Mouse (Mus musculus) liver, embryonic 11.5 days (tissue): ENCODE data around the gene Pqlc3. TPM values are rescaled to one million over a fixed set of nuclear protein-coding genes. Genes with fewer than 3 reads are reported as not detected.

Source experiments
- ATAC-seq: fragments of 200-750 bp; cut with Nextera tagmentation; replicated peaks from 2 replicates; pipeline ENCODE4 v1.8.0; 2017; ENCODE audit warnings: moderate number of reproducible peaks, mild to moderate bottlenecking, moderate TSS enrichment, moderate library complexity; ENCODE audit not compliant: low FRiP score
- DNase-seq: peaks from one replicate; pipeline ENCODE4 v3.0.0-alpha.2; 2017; ENCODE audit warnings: low spot score
- H3K27ac ChIP-seq: fragments of 300-500 bp; sonication (generic); 2 replicates; pipeline ENCODE4 v1.5.1; 2014; ENCODE audit warnings: mild to moderate bottlenecking, low read depth, low read length, control low read depth
- H3K27me3 ChIP-seq: fragments of 300-500 bp; sonication (generic); replicated peaks from 2 replicates; pipeline ENCODE4 v1.6.1; 2014; ENCODE audit warnings: low read length, mixed read lengths; ENCODE audit not compliant: control insufficient read depth, insufficient read depth
- H3K36me3 ChIP-seq: fragments of 300-500 bp; sonication (generic); 2 replicates; pipeline ENCODE4 v1.6.1; 2014; ENCODE audit warnings: mild to moderate bottlenecking, low read length, moderate library complexity, mixed read lengths; ENCODE audit not compliant: control insufficient read depth, insufficient read depth
- H3K4me1 ChIP-seq: fragments of 300-500 bp; sonication (generic); replicated peaks from 2 replicates; pipeline ENCODE4 v1.6.1; 2014; ENCODE audit warnings: low read length, mixed read lengths; ENCODE audit not compliant: control insufficient read depth, insufficient read depth
- H3K4me2 ChIP-seq: fragments of 300-500 bp; sonication (generic); 2 replicates; pipeline ENCODE4 v1.6.1; 2014; ENCODE audit warnings: mild to moderate bottlenecking, control low read depth, moderate library complexity
- H3K4me3 ChIP-seq: fragments of 300-500 bp; sonication (generic); 2 replicates; pipeline ENCODE4 v1.5.1; 2014; ENCODE audit warnings: low read depth, low read length, control low read depth
- H3K9ac ChIP-seq: fragments of 300-500 bp; sonication (generic); 2 replicates; pipeline ENCODE4 v1.6.1; 2014; ENCODE audit warnings: low read depth, low read length, control low read depth
- H3K9me3 ChIP-seq: fragments of 300-500 bp; sonication (generic); 2 replicates; pipeline ENCODE4 v1.6.1; 2016; ENCODE audit warnings: low read length, inconsistent platforms, mixed read lengths; ENCODE audit not compliant: control insufficient read depth
- WGBS: fragments of 180-500 bp; shearing (Covaris S2); extraction: QIAGEN DNeasy Blood & Tissue Kit; methylation state at CpG from one replicate; pipeline ENCODE4 v1.1.7; 2014; 5-methylcytosine and 5-hydroxymethylcytosine counted together
- polyA plus RNA-seq: library from polyadenylated mRNA; unstranded; fragments of >200 nt; fragmentation: Nextera tagmentation; extraction: Ambion mirVana; gene quantifications from 2 replicates; pipeline ENCODE4 v1.2.1, GENCODE M21; 2014

Gene Pqlc3
- polyA plus RNA-seq, 1 experiment from 2014 or later = 5.1 TPM

GRCm38 (mm10) chr12:16948239-16948638 is 52.0 kb downstream of the Pqlc3 start:
- WGBS = 82% methylated on average over 6 of the region's 6 CpGs
- no peak for ATAC-seq
- Histone ChIP-seq H3K27ac (no peak overlapping the region), H3K9me3 (no peaks in the 10 kb centered on the region), H3K4me1 (no peaks in the 10 kb centered on the region), H3K27me3 (no peaks in the 10 kb centered on the region), H3K9ac (no peak overlapping the region), H3K4me2 (no peak overlapping the region), H3K4me3 (no peak overlapping the region), H3K36me3 (no peaks in the 10 kb centered on the region)
- no peak for DNase-seq

DNA sequence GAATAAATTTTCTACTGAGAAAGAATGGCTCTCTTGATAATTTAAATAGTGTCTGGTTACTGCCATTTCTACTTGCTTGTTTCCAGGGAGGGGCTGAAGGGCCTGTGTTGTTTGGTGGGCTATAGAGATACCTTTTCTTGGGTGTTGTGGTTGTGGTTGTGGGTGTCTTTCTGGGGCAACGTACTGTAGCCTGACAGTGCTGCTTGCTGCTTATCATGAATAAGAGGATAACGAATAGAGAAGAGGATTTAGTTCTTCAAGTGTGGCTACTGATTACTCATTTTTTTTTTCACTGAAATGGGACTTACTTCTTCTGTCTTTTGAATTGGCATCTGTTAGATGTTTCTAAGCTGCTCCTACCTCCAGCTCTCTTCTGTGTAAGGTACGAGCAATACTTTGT is 58.2 kb downstream of the Pqlc3 start:
- Histone ChIP-seq H3K27ac (no peak overlapping the region), H3K4me3 (no peak overlapping the region), H3K9ac (no peak overlapping the region), H3K4me1 (no peaks in the 10 kb centered on the region), H3K9me3 (no peaks in the 10 kb centered on the region), H3K4me2 (no peak overlapping the region), H3K36me3 (peaks cover 5% of the 10 kb centered on the region), H3K27me3 (no peaks in the 10 kb centered on the region)
- 62% methylated on average over 3 of the region's 3 CpGs for WGBS
- ATAC-seq (no peak), DNase-seq (no peak)

Other genes starting within 250 kb of the Pqlc3 start
- 4.3 and 5.5 TPM in 2 replicates for gene Greb1, start 199.5 kb downstream of the Pqlc3 start, polyA plus RNA-seq
- gene E2f6, start 189.4 kb downstream of the Pqlc3 start, polyA plus RNA-seq = 42.7 and 49.0 TPM in 2 replicates
- gene Rock2, start 105.5 kb downstream of the Pqlc3 start, polyA plus RNA-seq = 11.7 and 14.4 TPM in 2 replicates
- gene 2410004P03Rik, start 11.3 kb upstream of the Pqlc3 start, polyA plus RNA-seq = 0.11 and 0.40 TPM in 2 replicates
- gene Kcnf1, start 176.5 kb upstream of the Pqlc3 start, polyA plus RNA-seq = 0.53 and 0.82 TPM in 2 replicates